ENCODE assay signal across 8 mouse cellular contexts in the genomic region with DNA sequence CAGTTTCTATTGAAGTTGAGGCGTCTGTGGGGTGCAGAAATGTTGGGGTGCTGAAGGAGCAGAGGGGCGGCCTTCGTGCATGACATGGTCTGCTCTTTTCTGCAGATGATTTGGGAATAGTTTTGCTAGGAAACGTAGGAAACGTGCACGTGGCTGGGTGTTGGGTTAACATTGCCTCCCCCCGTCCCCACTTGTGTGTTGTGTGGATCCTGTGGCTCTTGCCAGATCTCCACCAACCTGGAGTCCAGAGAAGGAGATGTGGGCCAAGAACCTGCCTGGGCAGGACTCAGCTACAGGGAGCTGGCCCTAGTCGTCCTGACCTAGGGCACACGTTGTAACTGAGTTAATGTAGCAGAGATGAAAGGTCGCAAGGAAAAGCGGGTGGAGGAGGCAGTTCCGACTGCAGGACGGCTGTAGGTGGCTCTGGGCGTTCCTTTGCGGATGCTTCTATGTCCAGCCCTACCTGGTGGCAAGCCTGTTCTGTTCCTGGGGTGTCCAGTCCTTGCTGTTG.
A peak's percentile ranks its signal among the peaks of the same experiment; 100 is the strongest.
DNase-seq lines count a peak whose midpoint lies in the region; ATAC-seq and TF ChIP-seq lines count a peak whose summit lies in the region.

No protein-coding gene starts in this region.

- peak overlapping the region; percentile 80 for H3K9ac ChIP-seq in kidney, embryonic 15.5 days
- peak overlapping the region; percentile 92 for H3K9ac ChIP-seq in midbrain, postnatal 0 days (replicated peaks; ENCODE audit: low read length, poor library complexity, severe bottlenecking)

- no peaks in the 10 kb centered on the region for H3K9me3 ChIP-seq in forebrain, embryonic 10.5 days
- no peaks in the 10 kb centered on the region for H3K9me3 ChIP-seq in kidney, embryonic 15.5 days (replicated peaks)
- no peaks in the 10 kb centered on the region for H3K9me3 ChIP-seq in midbrain, postnatal 0 days (ENCODE audit: low read length)

- H3K27ac ChIP-seq in forebrain, embryonic 10.5 days = peak overlapping the region; percentile 98
- H3K27ac ChIP-seq in kidney, embryonic 15.5 days = peak overlapping the region; percentile 95
- H3K27ac ChIP-seq in midbrain, postnatal 0 days (ENCODE audit: low read depth, low read length) = peak overlapping the region; percentile 98; the same call in 1 of the 2 replicates

- ATAC-seq in CD4-positive, CD25-positive, alpha-beta regulatory T cell, adult 4 months = no peak
- ATAC-seq in kidney, embryonic 15.5 days (replicated peaks; ENCODE audit: low FRiP score) = no peak
- no peak for ATAC-seq in midbrain, postnatal 0 days (ENCODE audit: low FRiP score)

- peaks cover 99% of the 10 kb centered on the region for H3K4me1 ChIP-seq in forebrain, embryonic 10.5 days
- H3K4me1 ChIP-seq in kidney, embryonic 15.5 days = peaks cover 99% of the 10 kb centered on the region
- peaks cover 40% of the 10 kb centered on the region for H3K4me1 ChIP-seq in midbrain, postnatal 0 days (ENCODE audit: insufficient read depth, low read length)

- H3K4me2 ChIP-seq in kidney, embryonic 15.5 days = peak overlapping the region; percentile 95
- peak overlapping the region; percentile 97 for H3K4me2 ChIP-seq in midbrain, postnatal 0 days (ENCODE audit: low read depth, low read length, poor library complexity, severe bottlenecking)

- TF ChIP-seq CTCF in C2C12 (IDR thresholded peaks at IDR 0.05; ENCODE audit: control insufficient read depth, insufficient read depth, insufficient read length) = no peak
- no peak for TF ChIP-seq CTCF in midbrain, postnatal 0 days (IDR thresholded peaks at IDR 0.05)

- H3K79me3 ChIP-seq in C2C12 (ENCODE audit: low read depth) = peaks cover 10% of the 10 kb centered on the region

- H3K36me3 ChIP-seq in C2C12 (ENCODE audit: control insufficient read depth, insufficient read depth) = no peaks in the 10 kb centered on the region
- no peaks in the 10 kb centered on the region for H3K36me3 ChIP-seq in forebrain, embryonic 10.5 days (replicated peaks)
- H3K36me3 ChIP-seq in kidney, embryonic 15.5 days = no peaks in the 10 kb centered on the region
- H3K36me3 ChIP-seq in midbrain, postnatal 0 days (ENCODE audit: insufficient read depth, low read length) = no peaks in the 10 kb centered on the region

- peaks cover 55% of the 10 kb centered on the region for H3K79me2 ChIP-seq in C2C12 (ENCODE audit: control insufficient read depth, insufficient read depth)

- H3ac ChIP-seq in C2C12 (ENCODE audit: control insufficient read depth, insufficient read length, low read depth) = peak overlapping the region; percentile 38

- H3K4me3 ChIP-seq in C2C12 (ENCODE audit: insufficient read depth, poor library complexity, severe bottlenecking) = peak overlapping the region; percentile 55
- peak overlapping the region; percentile 89 for H3K4me3 ChIP-seq in forebrain, embryonic 10.5 days
- peak overlapping the region; percentile 83 for H3K4me3 ChIP-seq in kidney, embryonic 15.5 days (replicated peaks)
- H3K4me3 ChIP-seq in midbrain, postnatal 0 days (ENCODE audit: low read depth, low read length) = peak overlapping the region; percentile 90

- DNase-seq in CD4-positive, CD25-positive, alpha-beta regulatory T cell, adult 2 months (ENCODE audit: low read depth, low spot score) = peak; percentile 29
- no peak for DNase-seq in forebrain, embryonic 10.5 days (ENCODE audit: extremely low spot score, low spot score)
- DNase-seq in midbrain, postnatal 0 days (ENCODE audit: low spot score) = no peak
- no peak for DNase-seq in ovary, postnatal 36 days (ENCODE audit: low spot score)
- DNase-seq in right cerebral cortex, adult 18-20 months = no peak

- no peaks in the 10 kb centered on the region for H3K27me3 ChIP-seq in C2C12 (ENCODE audit: control insufficient read depth, insufficient read depth, insufficient read length)
- H3K27me3 ChIP-seq in forebrain, embryonic 10.5 days (ENCODE audit: poor library complexity, severe bottlenecking) = peaks cover 64% of the 10 kb centered on the region
- peaks cover 5% of the 10 kb centered on the region; the same call in 1 of the 2 replicates for H3K27me3 ChIP-seq in kidney, embryonic 15.5 days
- H3K27me3 ChIP-seq in midbrain, postnatal 0 days (ENCODE audit: insufficient read depth, low read length) = no peaks in the 10 kb centered on the region

- 2% methylated on average over 15 of the region's 15 CpGs for WGBS in forebrain, embryonic 10.5 days
- 3% methylated on average over 15 of the region's 15 CpGs for WGBS in kidney, embryonic 15.5 days
- WGBS in midbrain, postnatal 0 days = 6% methylated on average over 15 of the region's 15 CpGs

TF ChIP-seq in C2C12, 6 proteins besides CTCF, POLR2A, EP300 and RAD21:
- no peak for TF ChIP-seq FOSL1 (IDR thresholded peaks at IDR 0.05; ENCODE audit: insufficient read depth, low read length, poor library complexity, severe bottlenecking)
